ENCODE assay signal across 8 mouse cellular contexts in the genomic region with DNA sequence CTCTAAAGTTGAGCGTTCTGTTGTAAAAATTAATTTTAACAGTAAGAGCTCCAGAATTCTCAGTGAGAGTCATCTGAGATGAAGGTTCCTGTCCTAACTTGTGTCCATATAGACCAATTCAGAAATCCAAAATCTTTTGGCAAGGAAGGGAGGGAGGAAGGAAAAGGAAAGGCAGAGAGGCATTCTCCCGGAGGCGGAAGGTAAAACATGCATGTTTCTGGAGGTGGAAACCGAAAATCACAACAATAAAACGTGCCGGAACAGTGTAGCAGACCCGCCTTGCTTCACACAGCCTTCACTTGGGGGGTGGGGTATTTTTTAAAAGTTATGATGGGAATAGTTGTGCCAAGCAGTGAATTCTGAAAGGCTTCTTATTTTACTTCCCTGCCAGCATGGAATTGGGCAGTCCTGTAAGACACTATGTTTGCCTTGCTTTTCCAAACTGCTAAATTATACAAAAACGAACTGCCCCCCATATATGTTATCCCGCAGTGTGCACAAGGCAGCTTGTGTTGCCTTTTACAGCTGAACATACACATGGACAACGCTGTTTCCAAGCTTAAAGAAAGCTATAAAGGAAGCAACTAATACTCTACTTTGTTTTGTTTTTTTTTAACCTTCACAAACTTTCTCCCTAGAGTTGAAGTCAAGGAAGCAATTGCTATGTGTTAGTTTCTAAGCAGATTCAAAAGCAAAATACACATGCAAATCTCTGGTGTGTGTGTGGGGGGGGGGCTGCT. TPM values are rescaled to one million over a fixed set of nuclear protein-coding genes. Genes with fewer than 3 reads are reported as not detected.
DNase-seq lines count a peak whose midpoint lies in the region; ATAC-seq and TF ChIP-seq lines count a peak whose summit lies in the region.

No protein-coding gene starts in this region.

- no peak for TF ChIP-seq CTCF in liver, adult 2 months (IDR thresholded peaks at IDR 0.05; ENCODE audit: low read depth, low read length)

- no peak for DNase-seq in liver, adult 2 months (ENCODE audit: extremely low read depth, low read depth, low spot score)
- no peak for DNase-seq in liver
- peak; percentile 55 for DNase-seq in limb, embryonic 11.5 days (ENCODE audit: low spot score)
- no peak for DNase-seq in left cerebral cortex, adult 11 months (ENCODE audit: low spot score)
- no peak for DNase-seq in retina, postnatal 1 day

- H3K79me2 ChIP-seq in liver, adult 2 months (ENCODE audit: control insufficient read depth, insufficient read depth, low read length), result 0 out of 2 replicates have a peak, but pooled peaks cover 5% of the 10 kb centered on the region

- H3K4me3 ChIP-seq in liver, adult 2 months (ENCODE audit: insufficient read depth, low read depth, low read length), result peak overlapping the region; percentile 44
- peak overlapping the region; percentile 58 for H3K4me3 ChIP-seq in forebrain, embryonic 12.5 days (replicated peaks)
- peak overlapping the region; percentile 62 for H3K4me3 ChIP-seq in limb, embryonic 11.5 days (ENCODE audit: low read depth, low read length)
- peak overlapping the region; percentile 75 for H3K4me3 ChIP-seq in neural tube, embryonic 14.5 days (ENCODE audit: low read depth, low read length)

- no peak for ATAC-seq in forebrain, embryonic 12.5 days (ENCODE audit: low FRiP score)
- ATAC-seq in limb, embryonic 11.5 days (ENCODE audit: insufficient number of reproducible peaks, low FRiP score, low TSS enrichment, low read depth), result no peak
- no peak for ATAC-seq in neural tube, embryonic 14.5 days (ENCODE audit: low read depth)
- ATAC-seq in cerebellum, adult (ENCODE audit: insufficient number of reproducible peaks, low FRiP score, low TSS enrichment), result no peak

- peak overlapping the region; percentile 86 for H3K4me2 ChIP-seq in forebrain, embryonic 12.5 days
- peak overlapping the region; percentile 55 for H3K4me2 ChIP-seq in limb, embryonic 11.5 days (ENCODE audit: low read depth, severe bottlenecking)
- peak overlapping the region; percentile 96 for H3K4me2 ChIP-seq in neural tube, embryonic 14.5 days (ENCODE audit: low read depth, low read length)

- no peak overlapping the region; the same call in 1 of the 2 replicates for H3K9ac ChIP-seq in liver, adult 2 months (ENCODE audit: low read depth, low read length)
- peak overlapping the region; percentile 75 for H3K9ac ChIP-seq in forebrain, embryonic 12.5 days
- peak overlapping the region; percentile 85 for H3K9ac ChIP-seq in limb, embryonic 11.5 days (ENCODE audit: low read length)
- peak overlapping the region; percentile 99 for H3K9ac ChIP-seq in neural tube, embryonic 14.5 days (replicated peaks; ENCODE audit: low read depth, low read length)

- H3K27ac ChIP-seq in liver, adult 2 months (replicated peaks; ENCODE audit: insufficient read depth, low read depth, low read length), result no peak overlapping the region
- H3K27ac ChIP-seq in forebrain, embryonic 12.5 days, result peak overlapping the region; percentile 38; the same call in 1 of the 2 replicates
- H3K27ac ChIP-seq in limb, embryonic 11.5 days (replicated peaks; ENCODE audit: low read depth, low read length), result peak overlapping the region; percentile 49; the same call in 1 of the 2 replicates
- peak overlapping the region; percentile 100 for H3K27ac ChIP-seq in neural tube, embryonic 14.5 days (ENCODE audit: low read depth, low read length)

- no peaks in the 10 kb centered on the region for H3K27me3 ChIP-seq in liver, adult 2 months (ENCODE audit: control insufficient read depth, insufficient read depth, low read length)
- peaks cover 40% of the 10 kb centered on the region for H3K27me3 ChIP-seq in forebrain, embryonic 12.5 days
- peaks cover 15% of the 10 kb centered on the region for H3K27me3 ChIP-seq in limb, embryonic 11.5 days (ENCODE audit: control insufficient read depth, insufficient read depth, low read length)
- H3K27me3 ChIP-seq in neural tube, embryonic 14.5 days (ENCODE audit: control insufficient read depth, insufficient read depth, low read length), result no peaks in the 10 kb centered on the region

- no peaks in the 10 kb centered on the region for H3K9me3 ChIP-seq in forebrain, embryonic 12.5 days
- no peaks in the 10 kb centered on the region for H3K9me3 ChIP-seq in limb, embryonic 11.5 days (ENCODE audit: control insufficient read depth, low read length)
- no peaks in the 10 kb centered on the region for H3K9me3 ChIP-seq in neural tube, embryonic 14.5 days (ENCODE audit: control insufficient read depth, low read length)

- TF ChIP-seq POLR2A in liver, adult 2 months (IDR thresholded peaks at IDR 0.05; ENCODE audit: extremely low read depth, insufficient read depth, low read length), result no peak

- H3K36me3 ChIP-seq in liver, adult 2 months (ENCODE audit: control insufficient read depth, insufficient read depth, low read length), result no peaks in the 10 kb centered on the region; the same call in 1 of the 2 replicates
- no peaks in the 10 kb centered on the region for H3K36me3 ChIP-seq in forebrain, embryonic 12.5 days (replicated peaks)
- no peaks in the 10 kb centered on the region for H3K36me3 ChIP-seq in limb, embryonic 11.5 days (ENCODE audit: control insufficient read depth, insufficient read depth, low read length)
- H3K36me3 ChIP-seq in neural tube, embryonic 14.5 days (ENCODE audit: control insufficient read depth, insufficient read depth, low read length), result peaks cover 9% of the 10 kb centered on the region; the same call in 1 of the 2 replicates

- H3K4me1 ChIP-seq in liver, adult 2 months (ENCODE audit: control insufficient read depth, insufficient read depth, low read length), result peaks cover 7% of the 10 kb centered on the region; the same call in 1 of the 2 replicates
- H3K4me1 ChIP-seq in forebrain, embryonic 12.5 days, result peaks cover 57% of the 10 kb centered on the region
- H3K4me1 ChIP-seq in limb, embryonic 11.5 days (ENCODE audit: control insufficient read depth, insufficient read depth, low read length), result peaks cover 7% of the 10 kb centered on the region; the same call in 1 of the 2 replicates
- H3K4me1 ChIP-seq in neural tube, embryonic 14.5 days (ENCODE audit: control insufficient read depth, insufficient read depth, low read length), result peaks cover 18% of the 10 kb centered on the region

- WGBS in liver, adult 2 months, result 12% methylated on average over 10 of the region's 10 CpGs
- 1% methylated on average over 10 of the region's 10 CpGs for WGBS in forebrain, embryonic 12.5 days
- WGBS in limb, embryonic 11.5 days, result 1% methylated on average over 10 of the region's 10 CpGs
- 2% methylated on average over 10 of the region's 10 CpGs for WGBS in neural tube, embryonic 14.5 days

RNA-seq across cellular contexts. Expression of a gene that starts 2.1 kb away (rescaled TPM):
- 4.8 and 6.1 TPM in 2 replicates for total RNA-seq in liver, adult 2 months (2014; rRNA removed)
- polyA plus RNA-seq in liver, adult 2 months (2012; rRNA removed), result 2.0 and 2.5 TPM in 2 replicates
- polyA plus RNA-seq in forebrain, embryonic 12.5 days (2016; fragmentation: Nextera tagmentation; extraction: Ambion mirVana), result 40.4 and 44.8 TPM in 2 replicates
- polyA plus RNA-seq in limb, embryonic 11.5 days (2014; fragmentation: Nextera tagmentation; extraction: Ambion mirVana), result 69.8 and 85.0 TPM in 2 replicates
- 170 and 186 TPM in 2 replicates for polyA plus RNA-seq in neural tube, embryonic 14.5 days (2014; fragmentation: Nextera tagmentation; extraction: Ambion mirVana)

Comparison
In these comparisons a context has a peak if more than half of its experiments do, and no peak if none do; other contexts are left out.
1. RNA of a gene that starts 2.1 kb away (polyA plus RNA-seq): 170 to 186 TPM in neural tube, embryonic 14.5 days, 69.8 to 85.0 TPM in limb, embryonic 11.5 days and 40.4 to 44.8 TPM in forebrain, embryonic 12.5 days; 2.0 to 2.5 TPM in liver, adult 2 months; every median in the first group is over 10 times any median in the second.
2. Peak in every context shown above with its lines, with median percentiles within 50 percentile points of each other: H3K4me3 ChIP-seq and H3K4me2 ChIP-seq.